Mouse (Mus musculus) gastrocnemius, postnatal 14 days (tissue): ENCODE measurements at regions not wholly inside any gene's neighbourhood (a gene's known extent, or its start where the extent isn't known, plus 50 kb on each side); places are given as distances from the start of the nearest gene placed in this dataset.

Experiments used
- DNase-seq: peaks from one replicate; pipeline ENCODE4 v3.0.0; 2021; ENCODE audit warnings: mixed read lengths
- intact Hi-C: fragments of 180-260 bp; cut with DNase I; formaldehyde crosslinking; loops from one replicate; pipeline ENCODE4 v1.15.1; 2025; ENCODE audit warnings: low total_unique reads

GRCm38 (mm10) chr7:142835319-142835718 lies 92.1 kb upstream of the Ins2 start:
- intact Hi-C loops: no loop called here
- no peak for DNase-seq

- DNase-seq: no peak
- intact Hi-C loops: no loop called here
Observed at GRCm38 (mm10) chr7:142830969-142831673, 87.9 kb upstream of the Ins2 start.

GRCm38 (mm10) chr7:142810711-142811110 lies 67.5 kb upstream of the Ins2 start:
- intact Hi-C loops: no loop called here

GRCm38 (mm10) chr7:142799424-142799823 lies 56.2 kb upstream of the Ins2 start:
- intact Hi-C loops: no loop called here
- DNase-seq: peak; percentile 34

More at GRCm38 (mm10) chr7:142810711-142811110, 67.5 kb upstream of the Ins2 start:
- DNase-seq: no peak

GRCm38 (mm10) chr7:142794481-142794880 lies 51.3 kb upstream of the Ins2 start:
- intact Hi-C loops: no loop called here

More at GRCm38 (mm10) chr7:142794481-142794880, 51.3 kb upstream of the Ins2 start:
- DNase-seq: no peak
